Mouse (Mus musculus) neural tube, embryonic 13.5 days (tissue): Measurements from ENCODE around the gene Kif5a. TPM values are rescaled to one million over a fixed set of nuclear protein-coding genes. Genes with fewer than 3 reads are reported as not detected.

ENCODE experiments used
- ATAC-seq: fragments of 200-750 bp; cut with Nextera tagmentation; 2 replicates; pipeline ENCODE4 v1.8.0; 2017; ENCODE audit warnings: low read depth, mild to moderate bottlenecking, moderate TSS enrichment, moderate library complexity
- H3K27ac ChIP-seq: fragments of 300-500 bp; sonication (generic); replicated peaks from 2 replicates; pipeline ENCODE4 v1.5.1; 2015; ENCODE audit warnings: moderate library complexity, mild to moderate bottlenecking, inconsistent platforms
- H3K27me3 ChIP-seq: fragments of 300-500 bp; sonication (generic); 2 replicates; pipeline ENCODE4 v1.6.1; 2015; ENCODE audit warnings: mild to moderate bottlenecking, inconsistent platforms
- H3K36me3 ChIP-seq: fragments of 300-500 bp; sonication (generic); 2 replicates; pipeline ENCODE4 v1.6.1; 2015; ENCODE audit warnings: mild to moderate bottlenecking, inconsistent platforms
- H3K4me1 ChIP-seq: fragments of 300-500 bp; sonication (generic); replicated peaks from 2 replicates; pipeline ENCODE4 v1.6.1; 2015; ENCODE audit warnings: inconsistent platforms
- H3K4me2 ChIP-seq: fragments of 300-500 bp; sonication (generic); 2 replicates; pipeline ENCODE4 v1.6.1; 2015; ENCODE audit warnings: inconsistent platforms, mild to moderate bottlenecking, moderate library complexity
- H3K4me3 ChIP-seq: fragments of 300-500 bp; sonication (generic); 2 replicates; pipeline ENCODE4 v1.5.1; 2015; ENCODE audit warnings: mild to moderate bottlenecking, inconsistent platforms
- H3K9ac ChIP-seq: fragments of 300-500 bp; sonication (generic); 2 replicates; pipeline ENCODE4 v1.6.1; 2015; ENCODE audit warnings: moderate library complexity, mild to moderate bottlenecking, inconsistent platforms
- H3K9me3 ChIP-seq: fragments of 300-500 bp; sonication (generic); 2 replicates; pipeline ENCODE4 v1.6.1; 2016; ENCODE audit warnings: inconsistent platforms
- WGBS: fragments of 180-500 bp; shearing (Covaris S2); methylation state at CpG from one replicate; pipeline ENCODE4 v1.1.7; 2015; 5-methylcytosine and 5-hydroxymethylcytosine counted together
- polyA plus RNA-seq: library from polyadenylated mRNA; unstranded; fragments of >200 nt; fragmentation: Nextera tagmentation; extraction: Ambion mirVana; gene quantifications from 2 replicates; pipeline ENCODE4 v1.2.1, GENCODE M21; 2015

Kif5a gene
- polyA plus RNA-seq, 1 experiment from 2014 or later, result 104 TPM

- WGBS, result 32% methylated on average over 6 of the region's 6 CpGs
- 0 out of 2 replicates have a peak, but pooled peaks have one; percentile 29 for ATAC-seq
- H3K36me3 ChIP-seq, result peaks cover 39% of the 10 kb centered on the region
Measured at GRCm38 (mm10) chr10:127225213-127225612, 37.9 kb downstream of the Kif5a start.

GRCm38 (mm10) chr10:127218339-127218738 is 44.8 kb downstream of the Kif5a start:
- 93% methylated on average over 2 of the region's 2 CpGs for WGBS
- H3K4me1 ChIP-seq, result no peaks in the 10 kb centered on the region

More at GRCm38 (mm10) chr10:127225213-127225612, 37.9 kb downstream of the Kif5a start:
- no peak overlapping the region for H3K27ac ChIP-seq
- H3K4me1 ChIP-seq, result no peaks in the 10 kb centered on the region
- no peak overlapping the region for H3K4me3 ChIP-seq
- H3K9me3 ChIP-seq, result no peaks in the 10 kb centered on the region
- no peak overlapping the region for H3K4me2 ChIP-seq
- no peak overlapping the region for H3K9ac ChIP-seq
- peaks cover 3% of the 10 kb centered on the region; the same call in 1 of the 2 replicates for H3K27me3 ChIP-seq

GRCm38 (mm10) chr10:127217177-127217576 is 46.0 kb downstream of the Kif5a start:
- H3K27ac ChIP-seq, result no peak overlapping the region
- H3K4me3 ChIP-seq, result no peak overlapping the region
- H3K4me2 ChIP-seq, result no peak overlapping the region
- no peaks in the 10 kb centered on the region for H3K4me1 ChIP-seq
- ATAC-seq, result no peak
- no peaks in the 10 kb centered on the region for H3K36me3 ChIP-seq
- H3K9me3 ChIP-seq, result no peaks in the 10 kb centered on the region
- H3K9ac ChIP-seq, result no peak overlapping the region
- 0 out of 2 replicates have a peak, but pooled peaks cover 3% of the 10 kb centered on the region for H3K27me3 ChIP-seq

More at GRCm38 (mm10) chr10:127218339-127218738, 44.8 kb downstream of the Kif5a start:
- Histone ChIP-seq H3K9me3 (no peaks in the 10 kb centered on the region), H3K27me3 (0 out of 2 replicates have a peak, but pooled peaks cover 2% of the 10 kb centered on the region), H3K9ac (no peak overlapping the region), H3K27ac (no peak overlapping the region), H3K36me3 (no peaks in the 10 kb centered on the region), H3K4me3 (no peak overlapping the region), H3K4me2 (no peak overlapping the region)
- no peak for ATAC-seq

- no peaks in the 10 kb centered on the region for H3K9me3 ChIP-seq
- H3K36me3 ChIP-seq, result no peaks in the 10 kb centered on the region
- WGBS, result 96% methylated on average over 11 of the region's 11 CpGs
- H3K4me3 ChIP-seq, result no peak overlapping the region
- ATAC-seq, result no peak
- no peak overlapping the region for H3K9ac ChIP-seq
- no peak overlapping the region for H3K27ac ChIP-seq
- no peak overlapping the region for H3K4me2 ChIP-seq
- H3K4me1 ChIP-seq, result no peaks in the 10 kb centered on the region
- H3K27me3 ChIP-seq, result 0 out of 2 replicates have a peak, but pooled peaks cover 3% of the 10 kb centered on the region
Measured at GRCm38 (mm10) chr10:127216456-127216855, 46.7 kb downstream of the Kif5a start.

GRCm38 (mm10) chr10:127214422-127214803 is 48.7 kb downstream of the Kif5a start:
- Histone ChIP-seq H3K9ac (no peak overlapping the region), H3K36me3 (no peaks in the 10 kb centered on the region), H3K4me1 (peaks cover 17% of the 10 kb centered on the region), H3K9me3 (no peaks in the 10 kb centered on the region), H3K4me2 (no peak overlapping the region), H3K27ac (no peak overlapping the region), H3K27me3 (0 out of 2 replicates have a peak, but pooled peaks cover 3% of the 10 kb centered on the region), H3K4me3 (no peak overlapping the region)
- ATAC-seq, result no peak
- WGBS, result 69% methylated on average over 1 of the region's 1 CpGs

GRCm38 (mm10) chr10:127213704-127214421 is 49.3 kb downstream of the Kif5a start:
- Histone ChIP-seq H3K36me3 (0 out of 2 replicates have a peak, but pooled peaks cover under 1% of the 10 kb centered on the region), H3K27me3 (0 out of 2 replicates have a peak, but pooled peaks cover 3% of the 10 kb centered on the region), H3K9ac (no peak overlapping the region), H3K9me3 (no peaks in the 10 kb centered on the region), H3K4me2 (no peak overlapping the region), H3K4me1 (peaks cover 20% of the 10 kb centered on the region), H3K27ac (no peak overlapping the region), H3K4me3 (no peak overlapping the region)
- no peak for ATAC-seq
- 85% methylated on average over 13 of the region's 13 CpGs for WGBS

GRCm38 (mm10) chr10:127213272-127213671 is 49.9 kb downstream of the Kif5a start:
- Histone ChIP-seq H3K36me3 (peaks cover 6% of the 10 kb centered on the region), H3K27ac (no peak overlapping the region), H3K27me3 (0 out of 2 replicates have a peak, but pooled peaks cover 3% of the 10 kb centered on the region), H3K4me3 (no peak overlapping the region), H3K4me2 (no peak overlapping the region), H3K9ac (no peak overlapping the region), H3K9me3 (no peaks in the 10 kb centered on the region), H3K4me1 (peaks cover 20% of the 10 kb centered on the region)
- no peak for ATAC-seq
- 94% methylated on average over 8 of the region's 8 CpGs for WGBS

- Histone ChIP-seq H3K27me3 (0 out of 2 replicates have a peak, but pooled peaks cover 3% of the 10 kb centered on the region), H3K27ac (peak within 1 kb of the TSS; percentile 15; the same call in 1 of the 2 replicates), H3K36me3 (peaks cover 23% of the 10 kb centered on the region), H3K4me2 (peak within 1 kb of the TSS; percentile 91), H3K4me1 (peaks cover 20% of the 10 kb centered on the region), H3K9me3 (no peaks in the 10 kb centered on the region), H3K9ac (peak within 1 kb of the TSS; percentile 84), H3K4me3 (peak within 1 kb of the TSS; percentile 65)
- ATAC-seq, result peak; percentile 96
- under 1% methylated on average over 47 of the region's 47 CpGs for WGBS
Measured at GRCm38 (mm10) chr10:127211414-127211854, 51.7 kb downstream of the Kif5a start, which contains the start of gene Pip4k2c. Pip4k2c (minus strand) TSS chr10:127211585.

- under 1% methylated on average over 25 of the region's 25 CpGs for WGBS
- Histone ChIP-seq H3K4me1 (peaks cover 20% of the 10 kb centered on the region), H3K27ac (peak overlapping the region; percentile 15; the same call in 1 of the 2 replicates)
Measured at GRCm38 (mm10) chr10:127210961-127211405, 52.2 kb downstream of the Kif5a start.

GRCm38 (mm10) chr10:127209928-127210570 is 53.1 kb downstream of the Kif5a start:
- peak overlapping the region; percentile 65 for H3K4me3 ChIP-seq
- H3K4me1 ChIP-seq, result peaks cover 20% of the 10 kb centered on the region
- peak overlapping the region; percentile 91 for H3K4me2 ChIP-seq
- WGBS, result 88% methylated on average over 13 of the region's 13 CpGs
- no peaks in the 10 kb centered on the region for H3K9me3 ChIP-seq
- peak overlapping the region; percentile 84 for H3K9ac ChIP-seq
- 0 out of 2 replicates have a peak, but pooled peaks cover 3% of the 10 kb centered on the region for H3K27me3 ChIP-seq
- H3K36me3 ChIP-seq, result peaks cover 37% of the 10 kb centered on the region
- H3K27ac ChIP-seq, result no peak overlapping the region
- no peak for ATAC-seq

More at GRCm38 (mm10) chr10:127210961-127211405, 52.2 kb downstream of the Kif5a start:
- peak overlapping the region; percentile 91 for H3K4me2 ChIP-seq
- peaks cover 28% of the 10 kb centered on the region for H3K36me3 ChIP-seq
- ATAC-seq, result peak; percentile 70
- peak overlapping the region; percentile 65 for H3K4me3 ChIP-seq
- peak overlapping the region; percentile 84 for H3K9ac ChIP-seq
- H3K27me3 ChIP-seq, result 0 out of 2 replicates have a peak, but pooled peaks cover 3% of the 10 kb centered on the region
- H3K9me3 ChIP-seq, result no peaks in the 10 kb centered on the region

- Histone ChIP-seq H3K4me1 (peaks cover 20% of the 10 kb centered on the region), H3K4me2 (no peak overlapping the region), H3K27ac (no peak overlapping the region), H3K27me3 (0 out of 2 replicates have a peak, but pooled peaks cover 3% of the 10 kb centered on the region), H3K9me3 (no peaks in the 10 kb centered on the region), H3K36me3 (peaks cover 47% of the 10 kb centered on the region), H3K4me3 (no peak overlapping the region), H3K9ac (no peak overlapping the region)
- no peak for ATAC-seq
- 89% methylated on average over 4 of the region's 4 CpGs for whole genome bisulfite sequencing
Measured at GRCm38 (mm10) chr10:127208921-127209320, 54.2 kb downstream of the Kif5a start.

GRCm38 (mm10) chr10:127205373-127205772 is 57.8 kb downstream of the Kif5a start:
- no peak overlapping the region for H3K9ac ChIP-seq
- H3K27me3 ChIP-seq, result no peaks in the 10 kb centered on the region
- ATAC-seq, result no peak
- no peak overlapping the region for H3K27ac ChIP-seq
- peaks cover 12% of the 10 kb centered on the region for H3K4me1 ChIP-seq
- no peak overlapping the region for H3K4me2 ChIP-seq
- peaks cover 79% of the 10 kb centered on the region for H3K36me3 ChIP-seq
- no peak overlapping the region for H3K4me3 ChIP-seq
- no peaks in the 10 kb centered on the region for H3K9me3 ChIP-seq
- WGBS, result 88% methylated on average over 10 of the region's 10 CpGs
